Mouse (Mus musculus) cerebellum, postnatal 4 days (tissue): ENCODE measurements around the gene Zbtb41.

Experiments used
- DNase-seq, 2 experiments: peaks; one replicate each; pipeline ENCODE4 v3.0.0; 2022; ENCODE audit warnings: low spot score in 2 of 2, mixed read lengths in 1 of 2

Gene Zbtb41

DNA sequence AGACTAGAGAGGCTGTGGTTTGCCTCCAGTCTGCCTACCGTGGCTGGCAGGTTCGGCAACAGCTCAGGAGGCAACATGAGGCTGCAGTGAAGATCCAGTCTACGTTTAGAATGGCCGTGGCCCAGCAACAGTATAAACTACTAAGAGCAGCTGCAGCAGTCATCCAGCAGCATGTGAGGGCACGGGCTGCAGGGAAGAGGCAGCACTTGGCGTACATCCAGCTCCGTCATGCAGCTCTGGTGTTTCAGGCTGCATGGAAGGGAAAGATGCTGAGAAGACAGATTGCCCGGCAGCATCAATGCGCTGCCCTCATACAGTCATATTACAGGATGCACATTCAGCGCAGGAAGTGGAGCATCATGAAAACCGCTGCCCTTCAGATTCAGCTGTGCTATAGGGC is 56.8 kb downstream of the Zbtb41 start:
- DNase-seq = peak in 1 of 2 experiments; percentile 10

DNA sequence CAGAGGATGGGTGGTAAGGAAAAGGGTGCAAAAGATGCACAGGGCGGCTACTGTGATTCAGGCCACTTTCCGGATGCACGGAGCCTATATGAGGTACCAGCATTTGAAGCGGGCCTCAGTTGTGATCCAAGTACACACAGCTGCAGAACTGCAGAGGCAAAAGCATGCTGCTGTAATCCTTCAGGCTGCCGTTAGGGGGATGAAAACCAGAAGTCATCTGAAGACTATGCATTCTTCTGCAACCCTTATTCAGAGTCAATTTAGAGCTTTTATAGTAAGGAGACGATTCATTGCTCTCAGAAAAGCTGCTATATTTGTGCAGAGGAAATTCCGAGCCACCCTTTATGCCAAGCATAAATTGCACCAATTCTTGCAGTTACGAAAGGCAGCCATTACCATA is 58.2 kb downstream of the Zbtb41 start:
- DNase-seq = no peak

DNA sequence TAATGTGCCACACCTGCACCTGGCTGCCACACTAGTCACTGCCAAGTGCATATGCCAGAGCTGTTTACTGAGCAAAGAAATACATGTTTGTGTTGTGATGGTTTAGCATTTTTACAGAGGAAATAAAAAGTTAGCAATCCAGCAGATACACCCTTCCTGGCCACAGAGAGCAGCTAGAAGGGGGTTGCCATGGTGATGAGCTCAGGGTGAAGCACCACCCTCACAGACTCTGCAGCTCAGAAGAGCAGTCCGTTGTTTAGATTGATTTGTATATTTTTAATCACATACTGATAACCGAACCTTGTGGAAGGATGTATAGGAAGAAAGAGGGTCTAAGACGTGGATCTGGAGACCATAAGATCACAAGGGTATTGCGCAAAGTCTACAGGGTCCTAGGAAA is 59.1 kb downstream of the Zbtb41 start:
- no peak for DNase-seq

DNA sequence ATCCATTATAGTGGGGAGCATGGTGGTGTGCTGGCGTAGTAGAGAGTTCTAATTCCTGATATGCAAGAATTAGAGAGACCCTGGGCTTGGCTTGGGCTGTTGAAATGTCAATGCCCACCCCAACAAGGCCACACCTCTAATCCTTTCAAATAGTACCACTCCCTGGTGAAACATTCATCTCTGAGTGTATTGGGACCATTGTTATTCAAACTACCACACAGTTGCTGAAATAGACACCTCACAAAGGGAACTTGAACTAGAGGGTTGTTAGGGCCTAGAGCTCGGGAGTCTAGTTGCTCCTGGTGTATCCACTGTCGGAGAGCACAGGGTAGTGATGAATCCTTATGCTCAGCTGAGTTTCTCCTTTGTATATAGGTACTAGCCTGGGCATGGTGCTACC is 72.5 kb downstream of the Zbtb41 start:
- DNase-seq = no peak

DNA sequence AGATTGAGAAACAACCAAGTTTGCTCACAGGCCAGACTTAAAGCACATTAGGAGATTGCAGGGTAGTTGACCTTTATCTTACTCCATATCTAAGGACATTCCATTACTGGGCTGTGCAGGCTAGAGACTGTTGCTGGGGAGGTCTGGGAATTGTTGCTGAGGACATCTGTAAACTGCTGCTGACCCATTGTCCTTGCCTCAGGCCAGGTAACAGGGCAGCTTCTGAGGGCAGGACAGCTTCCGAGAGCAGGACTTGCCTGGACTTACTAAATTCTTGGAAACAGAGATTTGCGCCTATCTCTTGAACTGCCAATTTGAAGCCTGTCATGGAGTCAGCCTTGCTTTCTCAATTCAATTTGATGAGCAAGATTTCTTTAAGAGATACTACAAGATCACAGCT is 73.3 kb downstream of the Zbtb41 start:
- DNase-seq = no peak

DNA sequence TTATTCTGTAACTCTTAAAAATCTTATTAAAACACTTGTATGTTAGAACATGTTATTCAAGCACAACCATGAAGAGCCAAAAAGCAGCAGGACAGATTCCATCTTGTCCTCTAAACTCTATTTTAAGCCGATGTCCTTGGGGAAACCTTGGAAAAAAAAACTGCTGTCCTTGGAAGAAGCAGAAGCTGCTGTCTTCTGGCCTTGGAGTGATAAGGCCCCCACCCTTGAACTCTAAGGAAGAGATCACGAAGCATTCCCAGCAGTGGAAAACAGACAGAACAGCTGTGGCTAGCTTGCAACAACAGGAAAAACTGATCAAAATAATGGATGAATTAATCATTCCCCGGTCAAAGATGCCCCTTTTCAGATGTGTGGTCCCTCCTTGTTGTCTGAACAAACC is 74.1 kb downstream of the Zbtb41 start:
- DNase-seq = no peak

DNA sequence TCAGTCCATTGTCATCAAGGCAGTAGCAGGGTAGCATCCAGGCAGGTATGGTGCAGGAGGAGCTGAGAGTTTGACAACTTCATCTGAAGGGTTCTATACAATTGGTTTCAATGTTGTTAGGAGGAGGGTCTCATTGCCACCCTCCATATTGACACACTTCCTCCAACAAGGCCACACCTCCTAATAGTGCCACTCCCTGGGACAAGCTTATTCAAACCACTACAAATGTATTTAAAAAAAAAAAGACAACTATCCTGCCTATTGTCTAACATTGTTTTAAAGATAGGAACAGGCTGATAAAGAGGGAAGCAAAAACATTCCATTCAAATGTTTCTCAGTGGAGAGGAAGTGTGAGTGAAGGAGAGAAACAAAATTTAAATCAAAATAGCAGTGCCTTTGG is 77.7 kb downstream of the Zbtb41 start:
- DNase-seq = no peak

DNA sequence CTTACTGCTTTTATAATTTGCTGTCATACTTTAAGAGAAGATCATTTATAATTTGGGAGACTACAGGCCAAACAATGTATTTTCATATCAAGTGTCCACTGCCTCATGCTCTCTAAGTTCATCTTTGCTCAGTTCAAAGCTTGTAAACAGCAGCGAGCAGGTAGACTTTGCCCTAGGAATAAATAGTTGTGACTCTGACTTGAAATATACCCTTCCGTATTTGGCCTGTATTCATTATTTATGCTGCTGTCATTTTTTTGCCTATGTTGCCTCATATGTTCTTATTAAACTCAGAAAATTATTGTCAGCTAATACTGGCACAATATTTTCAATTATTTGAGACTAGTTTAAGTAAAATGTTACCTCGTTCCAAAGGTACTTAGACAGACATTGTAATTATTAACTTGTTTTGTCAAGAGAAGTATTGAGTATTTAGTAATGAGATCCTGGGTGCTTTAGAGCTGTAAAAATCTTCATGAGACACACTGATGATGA is 79.2 kb downstream of the Zbtb41 start, which contains the start of gene F13b:
TSS of gene F13b (plus strand) at position 445 of the 495 bp plus-strand sequence.
- no peak for DNase-seq
